Mouse (Mus musculus): ENCODE results near the gene Cbx1. TPM values are rescaled to one million over a fixed set of nuclear protein-coding genes. Genes with fewer than 3 reads are reported as not detected.

Gene Cbx1
- total RNA-seq, 4 experiments from 2014 or later: 33.3 to 37.5 (median 35.5) TPM

- no peak for DNase-seq (ENCODE audit: low spot score in 2 of 2)
Observed at GRCm38 (mm10) chr11:96814443-96814842, 25.5 kb downstream of the Cbx1 start.

DNA sequence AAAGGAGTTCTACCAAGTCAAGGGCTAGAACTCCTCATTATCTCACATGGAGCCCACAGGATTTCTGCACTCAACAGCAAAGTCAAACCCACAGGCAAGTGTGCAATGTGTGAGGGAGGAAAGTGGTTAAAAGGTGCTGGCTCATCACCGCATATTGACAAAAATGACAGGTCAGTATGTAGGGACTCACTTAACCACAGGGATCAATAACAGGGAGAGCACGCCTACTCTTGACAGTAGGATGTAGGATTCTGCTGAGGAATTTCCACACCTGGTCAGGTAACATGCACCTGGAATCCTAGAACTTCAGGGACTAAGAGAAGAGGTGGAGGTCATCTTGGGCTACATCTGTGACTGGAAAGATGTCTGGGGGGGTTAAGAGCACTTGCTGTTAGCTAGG lies 27.0 kb downstream of the Cbx1 start:
- no peak for DNase-seq (ENCODE audit: low spot score in 2 of 2)

DNA sequence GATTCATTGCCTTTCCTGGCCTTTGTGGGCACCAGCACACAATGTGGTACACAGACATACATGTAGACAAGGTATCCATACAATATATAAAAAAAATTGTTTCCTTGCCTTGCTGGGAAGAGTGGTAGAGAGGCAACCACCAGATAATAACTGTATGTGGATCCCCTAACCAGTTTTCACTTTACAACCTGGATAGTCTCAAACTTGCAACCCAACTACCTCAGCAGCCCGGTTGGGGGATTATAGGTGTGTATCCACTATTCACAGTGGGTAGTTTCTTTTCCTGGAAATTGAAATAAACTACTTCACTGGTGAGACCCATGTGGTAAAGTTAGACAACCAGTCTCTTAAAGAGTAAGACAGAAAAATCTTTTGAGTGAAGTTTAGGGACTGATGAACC lies 27.6 kb downstream of the Cbx1 start:
- DNase-seq (ENCODE audit: low spot score in 2 of 2): no peak

- DNase-seq (ENCODE audit: low spot score in 2 of 2): no peak
Observed at GRCm38 (mm10) chr11:96816979-96817378, 28.1 kb downstream of the Cbx1 start.

DNA sequence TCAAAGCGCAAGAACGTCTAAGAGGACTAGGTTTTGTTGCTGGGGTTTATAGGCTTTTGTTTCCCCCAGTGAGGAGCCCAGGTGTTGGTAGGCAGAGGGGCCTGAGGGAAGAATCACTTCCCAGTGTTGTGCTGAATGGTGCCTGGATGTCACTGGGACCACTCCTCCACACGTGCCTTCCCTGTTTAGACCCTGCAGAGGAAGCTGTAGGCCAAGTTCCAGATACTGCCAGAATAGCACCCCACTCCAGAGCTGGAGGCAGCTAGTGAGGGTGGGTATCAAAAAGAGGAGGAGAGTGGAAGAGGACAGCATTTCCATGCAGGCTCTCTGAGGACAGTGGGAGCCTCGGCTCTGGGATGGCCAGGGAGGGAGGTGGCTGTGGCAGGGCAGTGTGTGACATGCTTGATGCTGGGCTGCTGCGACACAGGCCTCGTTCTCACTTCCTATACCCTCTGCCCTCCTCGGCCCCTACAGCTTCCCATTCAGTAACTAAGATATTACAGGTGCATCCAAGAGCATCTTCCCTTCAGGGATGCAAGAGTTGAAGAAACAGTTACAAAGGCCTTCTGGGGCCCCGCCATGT lies 29.3 kb downstream of the Cbx1 start:
- no peak for DNase-seq (ENCODE audit: low spot score in 2 of 2)

DNA sequence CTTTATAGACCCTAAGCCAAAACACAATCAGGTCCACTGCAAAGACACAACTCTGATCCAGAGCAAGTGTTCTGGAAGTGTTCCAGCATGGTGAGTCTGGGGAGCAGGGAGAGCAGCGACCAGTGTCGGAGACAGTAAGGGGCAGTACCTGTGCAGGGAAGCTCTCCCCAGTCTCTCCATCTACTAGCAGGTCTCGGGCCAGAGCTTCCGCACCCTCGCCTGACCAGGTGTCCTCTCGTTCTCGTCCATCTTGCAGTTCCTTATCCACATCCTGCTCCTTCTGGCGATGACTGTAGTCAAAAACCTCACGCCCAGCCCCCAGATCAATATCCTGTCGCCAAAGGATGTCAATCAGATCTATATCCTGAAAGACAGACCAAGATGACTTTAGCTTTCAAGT lies 33.0 kb downstream of the Cbx1 start:
- DNase-seq (ENCODE audit: low spot score in 2 of 2): no peak

- DNase-seq (ENCODE audit: low spot score in 2 of 2): no peak
Observed at GRCm38 (mm10) chr11:96822675-96823470, 33.9 kb downstream of the Cbx1 start.

DNA sequence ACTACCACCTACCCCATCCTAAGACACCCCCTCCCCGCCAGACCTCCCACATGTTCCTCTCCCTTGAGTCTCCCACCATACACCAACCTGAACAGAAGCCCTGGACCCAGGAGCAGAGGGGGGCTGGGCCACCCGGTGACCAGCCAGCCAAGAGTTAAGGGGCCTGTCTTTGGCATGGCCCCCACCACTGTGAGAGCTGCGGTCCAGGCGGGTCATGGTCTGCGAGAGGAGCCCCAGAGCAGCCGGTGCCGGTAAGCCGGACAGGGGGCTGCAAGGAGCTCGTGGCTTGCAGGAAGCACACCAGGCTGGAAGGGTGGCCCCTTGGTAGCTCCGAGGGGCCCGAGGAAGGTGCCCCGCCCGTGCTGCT lies 34.5 kb downstream of the Cbx1 start:
- DNase-seq (ENCODE audit: low spot score in 2 of 2): peak in 1 of 2 experiments; percentile 24

DNA sequence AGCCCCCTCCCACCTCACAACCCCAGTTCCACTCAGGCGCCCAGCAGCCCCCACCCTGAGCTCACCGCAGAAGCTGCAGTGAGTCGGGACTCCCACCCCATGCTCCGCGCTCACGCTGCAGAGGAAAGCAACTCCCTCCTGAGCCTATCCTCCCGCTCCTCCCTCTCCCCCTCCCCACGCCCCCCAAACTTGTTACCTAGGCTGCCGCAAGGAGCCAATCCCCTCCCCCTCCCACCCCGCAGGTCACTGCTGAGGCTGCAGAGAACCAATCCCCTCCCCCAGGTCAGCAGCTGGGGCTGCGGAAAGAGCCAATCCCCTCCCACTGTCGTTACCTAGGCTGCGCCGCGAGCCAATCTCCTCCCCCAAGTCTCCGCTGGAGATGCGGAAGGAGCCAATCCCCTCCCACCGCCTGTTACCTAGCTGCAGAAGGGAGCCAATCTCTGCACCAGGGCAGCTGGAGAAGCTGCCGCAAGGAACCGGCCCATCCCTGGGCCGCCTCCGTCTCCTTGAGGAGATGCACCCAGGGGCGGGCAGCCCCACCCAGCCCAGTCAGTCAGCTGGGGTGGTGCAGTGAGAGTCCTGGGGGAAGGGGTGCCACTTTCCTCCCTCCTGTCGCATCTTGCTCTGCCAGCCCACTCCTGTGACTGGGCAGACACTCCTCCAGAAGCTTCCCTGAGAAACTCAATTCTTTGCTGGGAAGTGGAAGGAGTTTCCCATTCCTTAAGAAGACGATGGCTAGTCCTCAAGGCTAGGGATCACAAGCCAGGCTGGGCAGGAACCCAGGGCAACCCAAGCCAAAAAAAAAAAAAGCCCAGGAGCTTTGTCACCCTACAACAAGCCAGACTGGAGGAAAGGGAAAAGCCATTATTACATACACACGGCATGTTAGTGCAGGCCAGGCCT lies 35.2 kb downstream of the Cbx1 start:
- peak; percentile 80 to 90 for DNase-seq (ENCODE audit: low spot score in 2 of 2)

GRCm38 (mm10) chr11:96824783-96825495 lies 36.0 kb downstream of the Cbx1 start:
- DNase-seq (ENCODE audit: low spot score in 2 of 2): peak; percentile 85 to 88

- DNase-seq (ENCODE audit: low spot score in 2 of 2): peak in 1 of 2 experiments; percentile 24
Observed at GRCm38 (mm10) chr11:96826481-96826880, 37.6 kb downstream of the Cbx1 start.

- peak in 1 of 2 experiments; percentile 31 for DNase-seq (ENCODE audit: low spot score in 2 of 2)
Observed at GRCm38 (mm10) chr11:96827062-96827581, 38.2 kb downstream of the Cbx1 start.

DNA sequence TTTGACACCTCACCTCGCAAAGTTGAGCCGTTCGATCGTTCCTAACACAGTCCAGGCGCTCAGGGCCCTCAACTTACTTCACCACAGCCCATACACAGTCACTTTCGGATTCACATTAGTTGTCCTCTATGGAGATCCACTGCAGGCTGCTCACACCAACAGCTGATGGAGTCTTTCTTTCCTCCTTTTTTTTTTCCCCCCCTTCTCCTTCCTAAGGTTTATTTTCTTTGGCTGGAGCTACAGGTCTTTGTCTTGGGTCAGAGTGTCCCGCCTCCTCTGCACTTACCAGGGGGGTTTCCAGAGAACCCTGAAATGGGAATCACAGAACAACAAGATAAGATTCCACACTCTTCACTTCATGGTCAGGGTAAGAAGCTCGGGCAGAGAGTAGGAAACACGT lies 39.0 kb downstream of the Cbx1 start:
- no peak for DNase-seq (ENCODE audit: low spot score in 2 of 2)

DNA sequence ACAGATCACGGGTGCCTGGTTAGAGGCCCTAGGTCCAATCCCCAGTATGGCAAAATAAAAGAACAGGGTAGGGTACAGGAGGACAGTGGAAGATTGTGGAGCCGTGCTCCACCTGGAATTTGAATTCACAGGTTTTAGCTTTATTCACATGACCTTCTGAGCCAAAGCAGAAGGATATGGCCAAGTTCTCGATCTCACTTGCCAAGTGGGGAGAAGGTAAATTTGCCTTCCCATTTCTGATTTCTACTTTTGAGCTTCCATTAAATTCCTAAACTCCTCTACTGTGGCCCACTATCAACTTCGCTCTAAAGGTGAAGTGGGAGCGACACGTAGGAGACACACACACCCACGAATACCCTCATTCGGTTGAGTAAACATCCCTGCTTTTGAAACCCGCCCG lies 40.0 kb downstream of the Cbx1 start:
- DNase-seq (ENCODE audit: low spot score in 2 of 2): no peak

GRCm38 (mm10) chr11:96829403-96829812 lies 40.5 kb downstream of the Cbx1 start:
- DNase-seq (ENCODE audit: low spot score in 2 of 2): peak; percentile 80 to 83

DNA sequence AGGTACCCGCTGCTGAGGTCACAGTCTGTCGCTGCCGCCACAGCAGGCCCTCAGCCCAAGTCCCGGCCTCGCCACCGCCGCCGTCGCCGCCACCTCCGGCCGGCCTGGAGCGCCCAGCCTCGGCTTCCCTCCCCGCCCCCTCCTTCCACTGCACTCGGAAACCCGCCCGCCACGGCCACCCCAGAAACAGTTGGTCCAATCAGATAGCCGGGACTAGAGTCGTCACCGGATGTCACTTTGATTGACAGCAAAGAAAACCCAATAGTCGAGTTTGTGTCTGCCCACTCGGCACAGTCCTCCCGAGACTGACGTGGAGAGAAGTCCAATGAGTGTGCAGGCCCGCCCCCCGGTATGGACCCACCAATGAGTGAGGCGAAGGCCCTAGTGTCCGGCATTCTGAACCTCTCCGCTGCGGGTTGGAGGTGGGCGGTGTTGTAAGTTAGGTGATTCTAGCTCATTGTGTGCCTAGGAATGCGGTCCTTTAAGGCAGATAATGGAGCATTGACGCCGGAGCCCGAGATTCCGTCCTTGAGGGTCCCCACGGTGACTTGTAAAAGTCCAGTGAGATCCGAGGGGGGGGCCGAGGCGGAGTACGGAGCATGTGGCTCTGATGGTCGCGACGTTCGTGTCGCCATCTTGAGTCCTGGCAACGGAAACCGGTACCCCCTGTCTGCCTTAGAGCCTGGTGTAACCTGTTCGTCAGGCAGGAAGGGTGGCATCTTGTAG lies 41.0 kb downstream of the Cbx1 start, which contains the start of gene Nfe2l1:
TSS of gene Nfe2l1 (minus strand) at position 156 of the 726 bp plus-strand sequence.
- DNase-seq (ENCODE audit: low spot score in 2 of 2): peak; percentile 99

GRCm38 (mm10) chr11:96830539-96831216 lies 41.8 kb downstream of the Cbx1 start:
- DNase-seq (ENCODE audit: low spot score in 2 of 2): no peak

GRCm38 (mm10) chr11:96831516-96831915 lies 42.6 kb downstream of the Cbx1 start:
- no peak for DNase-seq (ENCODE audit: low spot score in 2 of 2)

- DNase-seq (ENCODE audit: low spot score in 2 of 2): no peak
Observed at GRCm38 (mm10) chr11:96832541-96832940, 43.6 kb downstream of the Cbx1 start.

DNA sequence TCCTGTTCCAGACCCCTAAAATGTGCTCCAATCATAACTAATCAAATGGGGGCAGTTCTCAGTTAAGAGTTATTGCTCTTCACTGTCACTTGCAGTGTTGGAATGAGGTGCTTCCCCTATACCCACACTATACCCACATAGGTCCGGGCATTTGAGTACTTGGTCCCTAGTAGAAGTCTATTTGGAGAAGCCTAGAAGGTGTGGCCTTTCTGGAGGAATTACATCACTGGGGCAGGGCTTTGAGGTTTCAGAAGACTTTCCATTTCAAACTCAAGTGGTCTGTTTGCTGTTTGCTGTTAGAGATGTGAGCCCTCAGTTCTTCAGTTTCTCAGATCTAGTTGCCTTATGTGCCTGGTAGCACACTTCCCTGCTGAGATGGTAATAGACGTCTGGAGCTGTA lies 44.0 kb downstream of the Cbx1 start:
- no peak for DNase-seq (ENCODE audit: low spot score in 2 of 2)
